Mouse (Mus musculus) liver, postnatal 0 days (tissue): ENCODE data around the gene Stk32b. TPM values are rescaled to one million over a fixed set of nuclear protein-coding genes. Genes with fewer than 3 reads are reported as not detected.
A peak's percentile ranks its signal among the peaks of the same experiment; 100 is the strongest.

Experiments
- ATAC-seq: fragments of 200-750 bp; cut with Nextera tagmentation; 2 replicates; pipeline ENCODE4 v1.8.0; 2017; ENCODE audit warnings: mild to moderate bottlenecking, moderate library complexity
- DNase-seq: peaks from one replicate; pipeline ENCODE4 v3.0.0-alpha.2; 2016
- H3K27ac ChIP-seq: fragments of 300-500 bp; sonication (generic); 2 replicates; pipeline ENCODE4 v1.5.1; 2014; ENCODE audit warnings: antibody characterized with exemption, moderate library complexity, mild to moderate bottlenecking, low read depth
- H3K27me3 ChIP-seq: fragments of 300-500 bp; sonication (generic); 2 replicates; pipeline ENCODE4 v1.6.1; 2014; ENCODE audit warnings: low read length, control low read depth, mixed read lengths; ENCODE audit not compliant: insufficient read depth
- H3K36me3 ChIP-seq: fragments of 300-500 bp; sonication (generic); replicated peaks from 2 replicates; pipeline ENCODE4 v1.6.1; 2014; ENCODE audit warnings: mild to moderate bottlenecking, control low read depth, low read length, moderate library complexity, mixed read lengths; ENCODE audit not compliant: insufficient read depth
- H3K4me1 ChIP-seq: fragments of 300-500 bp; sonication (generic); 2 replicates; pipeline ENCODE4 v1.6.1; 2014; ENCODE audit warnings: antibody characterized with exemption, mild to moderate bottlenecking, control low read depth; ENCODE audit not compliant: insufficient read depth
- H3K4me2 ChIP-seq: fragments of 300-500 bp; sonication (generic); 2 replicates; pipeline ENCODE4 v1.6.1; 2014; ENCODE audit warnings: low read depth, mild to moderate bottlenecking, low read length, moderate library complexity, mixed read lengths
- H3K4me3 ChIP-seq: fragments of 300-500 bp; sonication (generic); 2 replicates; pipeline ENCODE4 v1.5.1; 2014; ENCODE audit warnings: low read depth, low read length
- H3K9ac ChIP-seq: fragments of 300-500 bp; sonication (generic); replicated peaks from 2 replicates; pipeline ENCODE4 v1.6.1; 2014; ENCODE audit warnings: mild to moderate bottlenecking, moderate library complexity
- H3K9me3 ChIP-seq: fragments of 300-500 bp; sonication (generic); 2 replicates; pipeline ENCODE4 v1.6.1; 2016; ENCODE audit warnings: mild to moderate bottlenecking, control low read depth, low read length, mixed read lengths
- CTCF ChIP-seq: sonication (generic); IDR thresholded peaks from 2 replicates; pipeline ENCODE4 v1.5.1; 2016; ENCODE audit warnings: antibody characterized with exemption, low read depth
- EP300 ChIP-seq: IDR thresholded peaks from 2 replicates; pipeline ENCODE4 v1.6.1; 2016; ENCODE audit warnings: antibody characterized with exemption, low read depth, mild to moderate bottlenecking
- WGBS: fragments of 180-500 bp; shearing (Covaris S2); extraction: QIAGEN DNeasy Blood & Tissue Kit; methylation state at CpG from one replicate; pipeline ENCODE4 v1.1.7; 2014; ENCODE audit not compliant: insufficient replicate concordance; 5-methylcytosine and 5-hydroxymethylcytosine counted together
- polyA plus RNA-seq: library from polyadenylated mRNA; unstranded; fragments of >200 nt; fragmentation: Nextera tagmentation; extraction: Ambion mirVana; gene quantifications from 2 replicates; pipeline ENCODE4 v1.2.1, GENCODE M21; 2015

The Stk32b gene
- polyA plus RNA-seq, 1 experiment from 2014 or later, result 0.05 TPM

- H3K9ac ChIP-seq, result no peak overlapping the region
- H3K4me1 ChIP-seq, result no peaks in the 10 kb centered on the region; the same call in 1 of the 2 replicates
- 2% methylated on average over 14 of the region's 14 CpGs for WGBS
- TF ChIP-seq EP300, result no peak
- TF ChIP-seq CTCF, result peak; percentile 67
- DNase-seq, result peak; percentile 52
- H3K36me3 ChIP-seq, result no peaks in the 10 kb centered on the region
- peak overlapping the region; percentile 53 for H3K4me2 ChIP-seq
- H3K27ac ChIP-seq, result no peak overlapping the region
- peaks cover 17% of the 10 kb centered on the region for H3K27me3 ChIP-seq
- H3K9me3 ChIP-seq, result no peaks in the 10 kb centered on the region; the same call in 1 of the 2 replicates
- no peak for ATAC-seq
- no peak overlapping the region for H3K4me3 ChIP-seq
These were observed 503 bp upstream of the Stk32b start for GRCm38 (mm10) chr5:37717384-37717963.

- H3K4me3 ChIP-seq, result no peak overlapping the region
- H3K4me1 ChIP-seq, result no peaks in the 10 kb centered on the region
- H3K9me3 ChIP-seq, result no peaks in the 10 kb centered on the region; the same call in none of the 2 replicates
- H3K27me3 ChIP-seq, result no peaks in the 10 kb centered on the region
- DNase-seq, result no peak
- no peak overlapping the region for H3K9ac ChIP-seq
- WGBS, result 55% methylated on average over 5 of the region's 5 CpGs
- ATAC-seq, result no peak
- no peaks in the 10 kb centered on the region for H3K36me3 ChIP-seq
- no peak for TF ChIP-seq CTCF
- TF ChIP-seq EP300, result no peak
- no peak overlapping the region for H3K4me2 ChIP-seq
- no peak overlapping the region for H3K27ac ChIP-seq
These were observed 7.6 kb downstream of the Stk32b start for GRCm38 (mm10) chr5:37709257-37709904.

GRCm38 (mm10) chr5:37708124-37708523 lies 8.8 kb downstream of the Stk32b start:
- Histone ChIP-seq H3K27ac (no peak overlapping the region), H3K9me3 (no peaks in the 10 kb centered on the region; the same call in none of the 2 replicates), H3K4me2 (no peak overlapping the region), H3K4me1 (no peaks in the 10 kb centered on the region), H3K4me3 (no peak overlapping the region), H3K36me3 (no peaks in the 10 kb centered on the region), H3K9ac (no peak overlapping the region), H3K27me3 (no peaks in the 10 kb centered on the region)
- ATAC-seq, result no peak
- TF ChIP-seq EP300 (no peak), CTCF (peak; percentile 37)
- no peak for DNase-seq
- 61% methylated on average over 3 of the region's 3 CpGs for WGBS

GRCm38 (mm10) chr5:37704962-37705361 lies 12.0 kb downstream of the Stk32b start:
- Histone ChIP-seq H3K4me1 (no peaks in the 10 kb centered on the region), H3K9ac (no peak overlapping the region), H3K36me3 (no peaks in the 10 kb centered on the region), H3K4me3 (no peak overlapping the region), H3K27ac (no peak overlapping the region), H3K4me2 (no peak overlapping the region), H3K9me3 (no peaks in the 10 kb centered on the region; the same call in 1 of the 2 replicates), H3K27me3 (no peaks in the 10 kb centered on the region)
- ATAC-seq (no peak), DNase-seq (no peak)
- TF ChIP-seq CTCF, result no peak
- TF ChIP-seq EP300, result no peak
- 63% methylated on average over 2 of the region's 2 CpGs for WGBS

GRCm38 (mm10) chr5:37699757-37700156 lies 17.2 kb downstream of the Stk32b start:
- H3K9me3 ChIP-seq, result no peaks in the 10 kb centered on the region
- H3K4me1 ChIP-seq, result no peaks in the 10 kb centered on the region
- ATAC-seq (no peak), DNase-seq (no peak)
- no peak overlapping the region for H3K27ac ChIP-seq
- H3K4me3 ChIP-seq, result no peak overlapping the region
- H3K4me2 ChIP-seq, result no peak overlapping the region
- H3K36me3 ChIP-seq, result no peaks in the 10 kb centered on the region
- no peak overlapping the region for H3K9ac ChIP-seq
- WGBS, result 55% methylated on average over 12 of the region's 12 CpGs
- no peaks in the 10 kb centered on the region for H3K27me3 ChIP-seq
- no peak for TF ChIP-seq EP300
- TF ChIP-seq CTCF, result no peak

GRCm38 (mm10) chr5:37697286-37697685 lies 19.7 kb downstream of the Stk32b start:
- TF ChIP-seq EP300 (no peak), CTCF (no peak)
- H3K27ac ChIP-seq, result no peak overlapping the region
- H3K36me3 ChIP-seq, result no peaks in the 10 kb centered on the region
- H3K9ac ChIP-seq, result no peak overlapping the region
- no peaks in the 10 kb centered on the region for H3K27me3 ChIP-seq
- no peak for DNase-seq
- H3K9me3 ChIP-seq, result no peaks in the 10 kb centered on the region
- H3K4me2 ChIP-seq, result no peak overlapping the region
- ATAC-seq, result no peak
- H3K4me3 ChIP-seq, result no peak overlapping the region
- H3K4me1 ChIP-seq, result no peaks in the 10 kb centered on the region
- WGBS, result 78% methylated on average over 7 of the region's 7 CpGs
